Mouse (Mus musculus): ENCODE data around the gene Tex264.
A peak's percentile ranks its signal among the peaks of the same experiment; 100 is the strongest.

Gene Tex264

DNA sequence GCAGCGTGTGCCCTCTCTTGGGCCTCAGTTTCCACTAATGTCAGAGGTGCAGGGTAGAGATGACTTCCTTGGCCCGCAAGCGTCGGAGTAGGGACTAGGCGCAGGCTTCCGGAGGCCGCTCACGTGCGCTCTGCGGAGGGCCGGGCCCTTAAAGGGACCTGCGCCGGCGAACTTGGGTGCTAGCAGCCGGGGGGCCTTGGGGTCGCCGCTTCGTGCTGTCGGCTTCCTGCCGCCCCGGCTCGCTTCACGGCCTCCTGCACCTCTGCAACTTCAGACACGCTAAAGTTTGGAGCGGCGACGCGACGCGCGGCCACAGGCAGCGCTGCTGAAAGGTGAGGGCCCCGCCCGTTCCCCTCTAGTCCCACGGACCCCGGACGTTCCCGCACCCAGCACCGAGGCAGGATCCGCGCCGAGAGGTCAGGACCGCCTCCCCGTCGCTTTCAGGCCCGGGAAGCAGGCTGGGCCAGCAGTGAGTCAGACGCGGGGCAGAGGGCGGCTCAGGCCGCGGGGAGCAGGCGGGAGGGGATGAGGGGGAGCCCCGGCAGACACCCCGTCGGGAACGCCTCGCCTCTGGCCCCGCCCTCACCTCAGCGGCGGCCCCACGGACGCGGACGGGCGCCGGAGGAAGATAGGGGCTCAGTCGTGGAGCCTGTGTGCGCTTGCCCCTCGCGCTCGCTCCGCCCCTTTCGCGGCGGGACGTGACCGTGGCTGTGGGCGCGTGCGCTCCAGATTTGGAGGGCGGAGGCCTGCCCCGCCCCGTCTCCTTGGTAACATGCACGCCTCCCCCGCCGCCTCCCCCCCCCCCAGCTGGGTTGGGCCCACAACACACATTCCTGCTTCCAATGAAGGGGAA, at the start of gene Tex264:
Gene Tex264, minus strand, starts transcription at position 679 of the 853 bp plus-strand sequence.
- DNase-seq (ENCODE audit: low spot score): peak; percentile 58

DNA sequence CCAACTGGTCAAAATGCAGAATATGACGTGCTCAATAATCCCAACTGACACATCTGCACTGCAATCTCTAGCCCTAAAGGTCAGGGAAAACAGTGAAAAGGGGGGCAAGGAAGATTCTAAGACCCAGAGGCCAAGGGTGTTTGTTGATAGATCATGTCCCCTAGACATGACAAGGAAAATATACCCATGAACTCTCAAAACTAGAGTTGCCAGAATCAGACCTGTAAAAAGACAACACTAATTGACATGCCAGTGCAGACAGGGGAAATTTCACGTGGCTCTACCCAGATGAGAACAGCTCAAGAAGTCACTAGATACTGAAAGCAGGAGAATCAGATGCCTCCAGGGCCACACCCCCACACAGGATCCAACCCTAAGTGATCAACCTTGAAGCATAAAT, 48.0 kb upstream of the Tex264 start:
- DNase-seq (ENCODE audit: low spot score): no peak

DNA sequence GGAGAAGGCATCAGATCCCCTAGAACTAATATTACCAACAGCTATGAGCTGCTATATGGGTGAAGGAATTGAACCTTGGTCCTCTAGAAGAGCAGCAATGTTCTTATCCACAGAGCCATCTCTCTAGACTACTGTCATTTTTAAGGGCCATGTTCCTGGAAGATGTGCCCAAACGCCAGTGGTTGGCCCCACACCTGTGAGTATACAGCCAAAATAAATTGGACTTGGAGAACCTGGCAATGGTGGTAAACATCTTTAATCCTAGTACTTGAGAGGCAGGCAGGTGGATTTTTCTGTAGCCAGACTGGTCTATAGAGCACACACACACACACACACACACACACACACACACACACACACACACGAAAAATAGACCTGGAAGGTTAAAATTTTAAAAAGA, 43.7 kb upstream of the Tex264 start:
- no peak for DNase-seq (ENCODE audit: low spot score)

DNA sequence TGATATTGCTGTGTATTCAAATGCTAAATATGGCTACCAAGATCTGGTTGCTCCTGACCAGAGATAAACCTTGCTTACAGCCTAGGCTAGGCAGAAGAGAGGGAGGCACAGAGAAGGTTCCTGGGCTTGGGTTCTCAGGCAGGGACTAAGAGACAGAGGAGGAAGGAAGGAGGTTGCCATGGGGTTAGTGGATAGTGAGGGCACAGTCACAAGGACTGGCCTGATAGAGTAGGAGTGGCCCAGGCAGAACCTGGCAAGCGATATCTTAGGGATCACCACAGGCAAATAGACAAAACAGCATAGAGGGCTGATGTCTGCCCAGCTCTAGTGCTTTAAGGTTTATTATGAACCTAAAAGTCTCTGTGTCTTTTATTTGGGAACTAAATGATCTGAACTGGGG, 41.2 kb upstream of the Tex264 start:
- no peak for DNase-seq (ENCODE audit: low spot score)

DNA sequence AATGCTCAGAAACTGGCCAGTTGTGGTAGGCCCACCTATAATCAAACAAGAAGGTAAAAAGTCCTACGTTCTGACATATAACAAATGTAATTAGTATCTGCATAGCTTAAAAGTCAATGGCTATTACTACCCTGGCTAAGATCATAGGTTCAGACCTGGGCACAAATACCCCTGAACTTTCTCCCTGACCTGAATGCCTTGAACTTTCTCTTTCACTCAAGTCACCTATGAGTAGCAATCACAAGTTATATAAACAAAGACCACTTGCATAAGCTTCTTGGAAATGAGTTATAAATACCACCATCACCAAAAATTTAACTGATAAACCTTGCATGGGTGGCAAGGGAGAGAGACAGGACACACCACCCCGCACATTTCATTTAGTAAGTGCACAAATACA, 39.7 kb upstream of the Tex264 start:
- DNase-seq (ENCODE audit: low spot score): no peak

DNA sequence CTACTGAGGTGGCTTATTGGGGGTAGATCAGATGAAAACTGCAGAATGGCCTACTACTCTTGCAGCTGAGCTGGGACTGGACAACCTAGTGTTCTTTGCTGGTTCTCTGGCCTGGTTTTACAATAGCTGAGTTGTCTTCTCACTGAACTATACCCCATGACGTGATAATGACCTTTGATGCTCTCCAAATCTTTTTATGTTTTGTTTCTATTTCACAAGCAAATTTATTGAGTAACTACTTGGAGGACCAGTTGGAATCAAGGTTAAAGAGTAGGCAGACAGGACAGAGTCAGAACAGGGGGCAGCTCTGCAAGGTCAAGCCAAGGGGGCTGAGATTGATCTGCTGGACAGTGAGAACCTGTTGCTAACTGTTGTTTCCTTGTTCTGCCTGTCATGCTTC, 39.1 kb upstream of the Tex264 start:
- no peak for DNase-seq (ENCODE audit: low spot score)

DNA sequence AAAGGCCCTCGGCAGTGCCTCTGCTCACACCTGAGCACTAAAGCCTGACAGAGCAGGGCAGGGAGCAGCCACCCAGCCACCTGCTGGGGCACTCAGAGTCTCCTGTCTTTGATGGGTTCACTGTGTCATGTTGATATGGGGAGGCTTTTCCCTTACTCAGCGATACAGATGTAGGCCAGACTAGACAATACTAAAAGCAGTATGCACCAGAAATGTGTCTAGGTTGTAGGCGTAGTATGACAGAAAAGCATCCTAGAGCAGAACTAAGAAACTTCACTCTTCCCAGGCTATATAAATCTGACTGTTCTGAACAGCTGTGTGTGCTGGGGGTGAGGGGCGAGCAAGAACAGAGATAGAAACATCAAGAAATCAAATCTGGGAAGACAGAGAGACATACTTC, 31.0 kb upstream of the Tex264 start:
- DNase-seq (ENCODE audit: low spot score): no peak

DNA sequence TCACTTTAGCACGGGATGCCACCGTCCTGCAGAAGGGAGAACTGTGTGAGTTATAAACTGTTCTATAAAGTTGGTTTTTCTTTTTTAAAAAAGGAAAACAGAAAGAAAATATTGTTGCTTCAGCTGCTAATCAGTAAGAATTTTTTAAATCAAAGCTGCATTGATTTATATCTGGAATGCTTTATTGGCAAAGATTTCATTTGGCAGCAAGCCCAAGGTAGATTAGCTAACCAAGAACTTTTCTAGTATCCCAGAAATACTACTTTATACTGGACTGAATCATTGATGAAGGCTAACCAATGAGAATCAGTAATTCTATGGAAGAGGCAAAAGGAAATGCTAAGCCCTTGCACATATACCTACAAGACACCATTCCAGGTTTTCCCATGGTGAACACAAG, 30.5 kb upstream of the Tex264 start:
- no peak for DNase-seq (ENCODE audit: low spot score)

DNA sequence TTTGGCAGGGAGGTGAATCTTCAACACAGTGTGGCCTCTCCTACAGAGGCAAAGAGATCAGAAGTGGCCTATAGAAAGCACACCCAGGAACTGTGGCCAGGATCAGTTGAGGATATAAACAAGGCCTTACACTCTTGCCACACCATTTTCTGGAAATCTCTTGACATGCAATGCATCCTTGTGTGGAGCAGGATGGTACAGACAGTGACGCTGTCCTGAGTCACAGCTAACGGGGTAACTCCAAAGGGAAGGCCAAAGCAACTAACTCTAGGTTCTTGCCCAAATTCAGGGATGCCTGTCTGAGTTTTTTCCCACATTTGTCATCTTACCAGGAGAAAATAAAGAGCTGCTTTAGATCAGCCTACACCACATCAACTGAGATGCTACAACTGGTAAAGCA, 26.7 kb upstream of the Tex264 start:
- no peak for DNase-seq (ENCODE audit: low spot score)

DNA sequence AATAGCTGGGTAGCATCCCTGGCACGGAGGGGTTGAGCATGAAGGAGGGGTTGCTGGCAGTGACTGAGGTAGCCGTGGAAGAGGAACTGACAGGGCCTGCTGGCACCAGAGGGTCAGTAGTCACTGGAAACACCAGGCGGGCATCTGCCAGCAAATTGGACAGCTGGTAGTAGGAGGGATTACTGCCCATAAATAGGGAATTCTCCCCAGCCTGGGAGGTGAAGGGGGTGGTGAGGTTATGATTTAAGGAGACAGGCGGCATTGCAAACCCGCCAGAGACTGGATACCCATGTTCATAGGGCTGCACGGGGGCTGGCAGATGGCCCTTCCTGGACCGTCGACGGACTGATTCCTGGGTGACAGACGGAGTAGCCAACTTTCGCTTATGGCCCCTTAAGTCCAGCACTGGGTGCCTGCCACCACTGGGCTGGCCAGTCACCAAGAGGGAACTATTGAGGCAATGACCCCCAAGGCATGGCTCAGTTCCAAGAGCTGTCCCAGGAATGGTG, 7.3 kb upstream of the Tex264 start:
- no peak for DNase-seq (ENCODE audit: low spot score)

DNA sequence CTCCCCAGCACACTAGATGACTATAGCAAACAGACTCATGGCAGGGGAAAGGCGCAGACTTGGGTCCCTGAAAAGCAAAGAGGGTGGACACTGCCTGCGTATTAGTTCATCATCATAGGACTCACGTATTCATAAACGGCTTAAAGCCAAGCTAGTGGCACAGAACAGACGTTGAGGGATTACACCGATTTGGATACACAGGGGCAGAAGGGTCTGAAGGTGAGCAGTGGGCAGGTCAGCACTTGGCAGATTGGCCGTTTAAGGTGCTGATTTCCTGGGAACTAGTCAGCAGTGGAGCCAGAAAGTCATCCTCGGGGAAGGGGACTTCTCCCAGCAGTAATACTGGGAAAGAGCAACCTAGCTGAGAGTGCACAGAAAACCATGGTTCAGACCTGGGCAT, 3.1 kb upstream of the Tex264 start:
- DNase-seq (ENCODE audit: low spot score): no peak

DNA sequence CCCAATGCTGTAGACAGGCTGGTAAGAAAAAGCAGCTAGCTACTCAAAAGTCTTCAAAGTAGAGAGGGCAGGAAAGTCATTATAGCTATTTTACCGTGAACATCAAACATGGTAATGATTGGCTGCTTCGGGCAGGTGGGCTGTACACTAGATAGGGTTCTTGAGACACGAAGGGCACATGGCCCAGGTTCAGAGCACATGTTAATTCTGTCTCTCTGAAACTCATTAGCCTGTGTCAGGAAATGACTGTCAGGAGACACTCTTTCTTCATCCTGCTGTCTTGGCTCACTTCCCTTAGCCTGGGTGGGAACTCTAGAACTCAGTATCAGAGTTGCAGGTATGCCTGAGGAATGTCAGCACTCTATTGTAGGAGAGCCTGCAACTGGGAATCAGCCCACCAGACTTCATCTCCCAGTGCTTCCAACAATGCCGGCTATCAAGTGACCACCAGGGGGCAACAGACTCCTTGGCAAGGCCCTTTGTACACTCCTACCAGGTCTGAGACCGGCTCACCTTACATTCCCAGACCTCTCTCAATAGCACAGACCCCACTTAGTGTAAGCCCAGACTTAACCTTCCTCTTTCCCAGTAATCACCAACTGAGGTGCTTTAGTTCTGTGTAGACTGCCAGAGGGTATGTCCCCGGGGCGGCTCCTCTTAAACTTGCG, 1.4 kb upstream of the Tex264 start:
- DNase-seq (ENCODE audit: low spot score): peak; percentile 49

DNA sequence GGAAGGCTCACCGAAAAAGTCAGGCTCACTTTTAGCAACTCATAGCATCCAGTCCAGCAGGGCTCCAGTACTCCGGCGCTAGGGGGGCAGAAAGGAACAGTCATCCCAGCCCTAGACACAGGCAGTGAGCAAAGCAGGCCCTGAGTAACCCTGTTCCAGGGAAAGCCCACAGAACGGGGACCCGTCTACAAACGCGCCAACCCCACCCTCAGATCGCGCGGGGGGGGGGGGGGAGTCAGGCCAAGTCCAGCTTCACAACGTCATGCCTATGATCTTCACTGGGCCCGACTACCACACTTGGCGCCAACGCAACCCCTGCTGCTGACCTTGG, 844 bp downstream of the Tex264 start:
- DNase-seq (ENCODE audit: low spot score): no peak

DNA sequence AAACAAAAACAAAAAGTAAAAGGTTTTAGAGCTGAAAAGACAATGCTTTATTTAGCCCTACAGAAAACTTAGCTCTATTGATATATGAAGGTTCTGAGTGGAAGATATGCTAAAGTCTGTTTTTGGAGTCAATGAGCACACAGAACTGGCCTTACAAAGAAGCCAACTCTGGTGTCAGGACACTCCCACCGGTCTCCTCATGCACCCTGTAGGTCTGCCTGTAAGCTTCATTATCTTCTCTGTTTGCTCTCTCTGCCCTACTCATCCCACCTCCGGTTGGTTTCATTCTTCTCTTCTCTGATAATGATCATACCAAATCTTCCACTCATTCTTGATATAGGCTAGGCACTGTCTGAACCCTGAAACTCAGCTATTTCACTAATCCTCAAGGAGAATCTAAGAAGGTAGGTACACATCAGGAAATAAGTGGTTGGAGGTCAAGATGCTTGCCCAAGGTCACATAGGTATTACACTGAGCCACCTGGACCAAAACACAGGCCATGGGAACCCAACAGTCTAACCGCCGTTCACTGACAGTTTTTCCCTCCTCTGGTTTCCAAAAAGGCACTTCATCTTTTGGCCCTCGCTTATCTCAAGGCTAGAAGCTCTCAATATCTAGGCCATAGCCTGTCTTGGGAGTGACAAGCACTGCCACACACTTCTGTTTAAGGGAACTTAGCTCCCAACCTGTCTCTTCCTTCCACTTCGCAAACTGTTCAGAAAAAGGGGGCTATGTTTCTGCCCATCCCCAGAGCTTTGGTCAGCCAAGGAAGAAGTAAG, 1.4 kb downstream of the Tex264 start:
- no peak for DNase-seq (ENCODE audit: low spot score)

DNA sequence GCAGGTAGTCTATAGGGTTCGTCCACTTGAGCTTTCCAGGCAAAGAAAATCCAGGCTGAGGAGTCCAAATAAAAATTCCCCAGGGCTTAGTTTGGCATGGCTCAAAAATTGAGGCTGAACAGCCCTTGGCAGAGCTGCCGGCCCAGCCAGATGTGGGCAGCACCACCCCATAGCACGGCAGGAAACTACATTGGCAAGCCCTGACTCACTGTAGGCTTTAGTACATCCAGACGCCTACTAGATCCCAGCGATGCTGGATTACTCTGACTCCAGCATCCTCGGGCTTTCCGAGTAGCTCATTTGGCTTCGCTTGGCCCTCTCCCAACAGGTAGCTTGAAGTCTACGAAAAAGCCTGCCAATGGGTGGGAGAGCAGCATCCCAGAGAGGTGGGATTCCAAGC, 4.7 kb downstream of the Tex264 start:
- no peak for DNase-seq (ENCODE audit: low spot score)

DNA sequence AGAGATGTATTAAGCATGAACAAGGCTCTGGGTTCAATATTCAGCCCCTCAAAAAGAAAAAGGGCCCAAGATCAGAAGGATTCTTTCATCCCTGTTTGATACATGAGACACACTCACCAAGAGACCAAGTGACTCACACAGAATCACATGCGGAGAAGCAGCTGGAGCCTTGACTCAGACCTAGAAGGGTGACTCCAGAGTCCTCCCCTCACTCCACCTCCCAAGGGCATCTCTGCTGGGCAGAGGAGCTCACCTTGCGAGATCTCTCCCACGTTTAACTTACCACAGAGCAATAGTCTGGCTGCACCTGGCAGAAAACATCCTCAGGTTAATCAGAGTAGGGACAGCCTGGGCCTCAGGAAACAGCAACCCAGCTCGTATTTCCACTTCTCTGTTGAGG, 7.5 kb downstream of the Tex264 start:
- DNase-seq (ENCODE audit: low spot score): no peak

DNA sequence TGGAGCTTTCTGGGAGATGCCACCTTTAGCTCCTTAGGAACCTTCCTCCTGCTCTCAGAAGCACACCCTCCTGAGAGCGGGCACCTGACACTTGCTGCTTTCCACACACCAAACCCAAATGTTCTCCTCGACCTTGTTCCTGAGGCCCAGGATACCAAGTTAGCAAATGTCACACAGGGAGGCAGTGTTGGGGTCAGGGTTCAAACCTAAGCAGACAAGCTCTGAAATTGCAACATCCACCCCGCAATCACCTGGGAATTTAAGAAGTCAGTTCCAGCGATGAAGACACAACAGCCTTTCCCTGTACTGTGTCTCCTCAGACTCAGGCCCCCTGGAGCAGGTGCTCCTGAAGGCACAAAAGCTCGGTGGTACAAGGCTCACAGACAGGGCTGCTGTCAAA, 8.0 kb downstream of the Tex264 start:
- no peak for DNase-seq (ENCODE audit: low spot score)

DNA sequence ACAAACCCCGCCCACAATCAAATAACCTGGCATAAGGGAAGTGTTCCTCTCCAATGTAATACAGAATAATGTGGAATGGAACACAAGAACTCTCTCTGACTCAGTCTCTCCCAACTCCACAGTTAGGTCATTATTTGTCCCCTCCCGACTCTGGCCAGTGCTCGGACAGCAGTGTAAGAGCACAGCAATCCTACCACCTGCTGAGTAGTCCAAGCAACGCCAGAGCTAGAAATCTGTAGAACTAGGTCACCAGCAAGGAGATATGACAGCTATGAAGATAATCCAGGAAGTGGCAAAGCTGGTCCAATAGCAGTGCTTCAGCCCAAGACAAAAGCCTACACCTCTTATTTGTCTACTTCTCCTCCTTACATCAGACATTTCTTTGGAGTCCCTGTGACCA, 9.2 kb downstream of the Tex264 start:
- no peak for DNase-seq (ENCODE audit: low spot score)

DNA sequence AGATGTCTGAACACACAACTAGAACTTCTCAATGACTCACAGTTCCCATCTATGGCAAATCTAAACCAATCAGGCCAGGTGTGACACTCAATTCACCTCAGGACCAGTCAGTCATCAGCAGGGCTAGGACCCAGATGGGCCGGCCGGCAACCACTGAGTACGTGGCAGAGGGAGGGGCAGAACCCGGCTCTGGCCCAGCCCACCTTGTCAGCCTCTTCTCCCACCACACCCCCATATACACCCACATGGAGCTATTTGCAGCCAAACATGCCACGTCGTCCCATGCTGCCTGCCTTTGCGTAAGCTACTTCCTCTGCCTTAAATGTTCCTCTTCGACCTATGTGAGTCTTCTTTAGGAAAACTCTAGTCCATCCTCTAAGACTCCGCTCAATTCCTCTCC, 9.8 kb downstream of the Tex264 start:
- DNase-seq (ENCODE audit: low spot score): no peak

DNA sequence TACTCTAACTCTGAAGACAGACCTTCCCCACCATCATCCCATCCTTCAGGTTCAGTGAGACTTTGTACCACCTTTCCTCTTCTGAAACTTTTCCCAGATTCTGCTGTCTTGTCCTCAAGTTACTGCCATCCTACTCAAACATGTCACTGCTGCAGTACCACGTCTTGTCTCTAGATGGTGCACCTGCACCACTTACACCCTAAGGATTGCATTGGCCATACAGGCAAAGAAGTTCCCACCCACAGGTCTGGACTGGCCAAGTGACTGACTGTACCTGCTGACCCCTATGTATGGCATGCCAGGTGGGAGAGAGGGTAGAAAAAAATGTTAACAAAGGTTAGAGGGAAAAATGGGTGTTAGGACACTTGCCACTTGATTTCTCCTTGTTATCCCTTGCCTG, 10.2 kb downstream of the Tex264 start:
- DNase-seq (ENCODE audit: low spot score): peak; percentile 60

DNA sequence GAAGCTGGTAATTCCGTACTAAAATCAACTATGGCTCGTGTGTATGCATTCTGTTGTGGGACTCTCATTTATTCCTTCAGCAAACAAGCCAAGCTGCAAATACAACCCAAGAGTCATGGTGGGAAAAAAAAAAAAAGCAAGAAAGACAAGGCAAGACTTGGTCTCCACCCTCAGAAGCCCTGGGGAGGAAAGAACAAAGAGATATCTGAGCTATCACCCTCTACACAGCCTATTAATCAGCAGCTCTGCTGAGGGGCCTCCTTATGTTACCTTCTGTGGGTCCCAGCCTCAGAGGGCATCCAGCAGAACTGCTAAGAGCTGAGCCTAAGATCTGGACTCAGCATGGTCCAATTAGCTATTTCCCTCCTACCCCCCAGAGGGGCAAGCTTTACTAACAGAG, 11.9 kb downstream of the Tex264 start:
- DNase-seq (ENCODE audit: low spot score): no peak

DNA sequence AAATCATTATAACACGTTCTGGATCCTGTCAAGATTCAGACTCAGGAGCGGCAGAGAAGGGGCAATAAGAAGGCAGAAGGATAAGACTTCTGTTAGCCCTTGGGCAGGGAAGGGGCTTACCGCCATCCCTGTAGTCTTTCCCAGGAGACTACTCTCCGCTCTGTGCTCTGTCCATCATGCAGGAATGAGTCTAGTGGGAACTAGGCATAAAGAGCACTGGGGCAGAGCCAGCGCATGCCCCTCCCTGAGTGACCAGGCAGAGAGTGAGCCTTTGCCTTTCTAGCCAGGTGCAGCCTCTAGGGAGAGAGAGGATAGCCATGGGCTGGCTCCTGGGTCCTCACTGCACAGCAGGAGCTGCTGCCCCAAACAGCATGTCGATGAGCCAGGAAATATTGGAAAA, 20.9 kb downstream of the Tex264 start:
- no peak for DNase-seq (ENCODE audit: low spot score)

DNA sequence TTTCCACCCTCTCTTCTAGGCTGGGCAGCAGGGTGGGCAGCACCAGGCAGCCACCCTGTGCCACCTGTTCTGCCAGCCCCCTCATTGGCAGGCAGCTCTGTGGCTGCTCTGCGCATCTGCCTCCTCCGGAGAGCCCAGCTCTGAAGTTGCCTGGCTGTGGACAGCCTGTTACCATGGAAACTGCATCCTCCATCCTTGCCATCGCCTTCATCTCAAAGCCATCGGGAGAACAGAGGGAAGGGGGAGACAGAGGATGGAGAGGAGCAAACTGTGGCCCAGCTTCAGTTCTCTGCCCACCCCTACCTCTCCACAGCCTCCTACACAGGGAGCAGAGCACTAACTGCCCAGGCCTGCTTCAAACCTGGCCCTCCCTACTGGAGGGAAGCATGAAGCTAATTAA, 21.3 kb downstream of the Tex264 start:
- DNase-seq (ENCODE audit: low spot score): no peak
